Mouse (Mus musculus): ENCODE measurements around the gene Vezt.

Gene Vezt

DNA sequence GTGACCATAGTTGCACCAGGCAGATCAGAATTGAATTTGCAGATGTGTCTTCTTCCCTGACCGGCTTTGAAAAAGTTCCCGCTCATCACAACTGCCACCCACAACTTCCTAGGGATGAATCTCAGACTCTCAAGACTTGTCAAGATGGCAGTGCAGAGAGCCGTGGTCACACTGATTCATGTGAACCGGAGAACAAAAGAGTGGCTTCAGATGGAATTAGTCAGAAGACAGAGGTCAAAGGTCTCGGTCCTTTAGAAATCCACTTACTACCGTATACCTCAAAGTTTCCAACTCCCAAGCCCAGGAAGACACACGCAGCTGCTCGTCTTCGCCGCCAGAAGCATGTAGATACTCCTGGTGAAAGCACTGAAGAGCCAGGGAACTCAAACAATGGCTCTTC, 8.3 kb upstream of the Vezt start:
- in situ Hi-C loops (cut with MboI; ENCODE audit: low pct_unique_long_range_greater_than_20kb in 1 of 2, low sequenced_read_pairs in 2 of 2, unreplicated experiment in 1 of 2), result no loop called here

DNA sequence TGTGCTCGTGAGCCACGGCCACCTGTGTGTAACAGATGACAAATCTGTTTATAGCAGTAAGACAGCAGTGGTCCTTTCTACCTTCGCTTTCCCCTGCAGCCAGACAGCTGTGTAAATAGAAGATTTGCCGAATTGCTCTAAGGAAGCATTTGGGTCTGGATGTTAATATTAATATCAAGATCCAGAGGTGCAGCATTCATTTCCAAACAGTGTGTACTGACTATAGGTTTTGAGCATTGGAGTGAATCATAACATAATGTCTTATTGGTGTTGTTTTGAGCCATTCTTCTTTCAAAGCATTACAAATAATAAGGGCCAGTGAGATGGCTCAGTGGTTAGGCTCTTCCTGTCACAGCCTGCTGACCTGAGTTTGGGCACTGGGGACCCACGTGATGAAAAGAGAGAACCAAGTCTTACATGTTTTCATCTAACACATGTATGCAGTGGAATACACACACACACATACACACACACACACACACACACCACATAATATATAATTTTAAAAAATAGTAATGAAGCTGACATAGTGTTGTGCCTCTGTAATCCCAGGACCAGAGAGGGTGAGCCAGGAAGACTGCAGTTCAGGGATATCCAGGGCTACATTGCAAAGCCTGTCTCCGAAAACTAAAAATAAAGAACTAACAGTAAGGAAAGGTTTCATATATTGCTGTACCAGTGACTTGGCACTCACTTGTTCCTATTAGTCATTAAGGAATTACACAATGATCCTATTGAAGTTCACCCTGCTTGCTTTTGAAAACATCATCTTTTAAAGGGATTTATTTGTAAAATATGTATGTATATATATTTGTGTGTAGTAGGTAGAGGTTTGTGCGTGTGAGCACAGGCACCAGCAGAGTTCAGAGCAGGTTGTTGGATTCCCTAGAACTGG, 3.0 kb upstream of the Vezt start:
- in situ Hi-C loops (cut with MboI; ENCODE audit: low pct_unique_long_range_greater_than_20kb in 1 of 2, low sequenced_read_pairs in 2 of 2, unreplicated experiment in 1 of 2), result no loop called here

DNA sequence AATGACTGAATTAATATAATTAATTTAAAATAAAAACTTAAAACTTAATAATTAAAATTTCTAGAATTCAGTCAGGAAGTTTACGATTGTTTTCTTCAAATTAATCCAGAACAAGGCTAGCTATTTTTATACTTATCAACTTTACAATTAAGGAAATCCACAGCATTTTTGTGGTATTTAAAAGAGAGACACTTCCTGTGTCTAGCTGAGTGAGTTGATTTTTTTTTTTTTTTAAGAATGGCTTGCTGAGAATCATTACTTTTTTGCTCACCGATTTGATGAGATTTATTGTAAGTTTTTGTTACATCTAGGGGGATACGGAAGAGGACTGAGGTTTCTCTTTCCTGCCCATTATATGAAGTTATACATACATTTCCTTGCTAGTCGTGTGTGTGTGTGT, 2.0 kb upstream of the Vezt start:
- in situ Hi-C loops (cut with MboI; ENCODE audit: low pct_unique_long_range_greater_than_20kb in 1 of 2, low sequenced_read_pairs in 2 of 2, unreplicated experiment in 1 of 2), result no loop called here

DNA sequence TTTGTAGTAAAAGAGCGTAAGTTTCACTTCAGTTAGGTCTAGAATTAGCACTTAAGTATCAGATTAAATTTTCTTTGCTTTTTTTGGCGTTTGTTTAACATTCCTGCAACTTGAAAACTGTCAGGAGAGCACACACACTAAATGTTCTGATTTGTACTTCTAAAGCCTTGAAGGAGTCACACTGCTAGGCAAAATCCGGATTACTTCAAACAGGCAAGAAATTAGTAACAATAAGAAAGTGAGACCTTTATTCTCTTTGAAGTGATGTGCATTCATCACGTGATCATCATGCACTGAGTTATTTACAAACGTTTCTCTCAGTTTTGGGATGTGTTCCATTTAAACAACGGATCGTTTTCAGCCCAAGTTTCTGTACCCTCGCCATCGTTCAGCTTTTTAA, 1.6 kb upstream of the Vezt start:
- in situ Hi-C loops (cut with MboI; ENCODE audit: low pct_unique_long_range_greater_than_20kb in 1 of 2, low sequenced_read_pairs in 2 of 2, unreplicated experiment in 1 of 2), result no loop called here

DNA sequence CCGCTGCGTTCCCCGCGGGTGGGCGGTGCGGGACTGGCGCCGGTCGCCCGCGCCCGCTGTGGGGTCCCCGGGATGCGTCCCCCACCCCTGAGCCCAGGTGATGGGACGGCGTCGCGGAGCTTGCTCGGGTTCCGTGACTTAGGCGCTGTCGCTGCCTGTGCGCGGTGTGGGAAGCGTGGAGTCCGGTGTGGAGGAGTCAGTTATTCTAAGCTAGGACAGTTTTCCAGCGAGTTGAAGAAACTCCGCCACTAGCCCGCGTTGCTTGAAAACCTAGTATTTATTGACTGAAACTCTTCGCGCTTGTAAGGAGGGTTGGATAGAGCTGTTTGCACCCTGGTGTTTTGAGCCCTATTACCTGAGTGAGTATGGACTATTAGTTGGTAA, 750 bp upstream of the Vezt start:
- in situ Hi-C loops (cut with MboI; ENCODE audit: low pct_unique_long_range_greater_than_20kb in 1 of 2, low sequenced_read_pairs in 2 of 2, unreplicated experiment in 1 of 2), result no loop called here

DNA sequence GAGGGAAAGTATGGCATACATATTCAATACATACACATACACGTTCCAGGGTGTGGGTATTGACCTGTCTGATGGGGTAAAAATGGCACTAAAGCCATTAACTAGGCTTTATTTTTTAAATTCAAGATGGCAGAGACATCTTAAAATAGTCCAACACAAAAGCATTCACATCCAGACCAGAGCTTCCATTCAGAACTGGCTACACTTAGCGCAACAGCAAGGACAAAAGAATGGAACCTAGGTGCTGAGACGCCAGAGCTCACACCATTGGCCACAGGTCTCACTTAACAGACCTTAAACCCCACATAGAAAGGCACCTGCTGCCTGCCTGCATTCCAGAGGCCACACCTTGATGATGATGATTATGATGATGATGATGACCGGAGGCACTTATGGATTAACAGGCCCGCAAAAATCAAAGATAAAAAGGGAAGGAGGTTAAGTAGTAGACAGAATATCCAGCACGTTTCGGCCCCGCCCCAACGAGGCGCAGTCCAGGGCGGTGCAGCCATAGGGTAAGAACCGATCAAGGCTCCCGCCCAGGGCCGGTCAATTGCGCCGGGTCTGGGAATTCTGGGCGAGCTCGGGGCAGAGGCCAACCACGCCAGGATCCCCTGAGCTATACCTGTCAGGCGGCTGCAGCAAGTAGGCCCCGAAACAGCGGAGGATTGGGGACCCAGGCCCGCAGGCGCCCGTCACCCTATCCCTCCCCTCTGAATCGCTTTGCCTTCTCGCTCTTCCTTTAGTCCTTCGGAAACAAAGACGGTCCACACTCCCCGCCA, 550 bp downstream of the Vezt start:
- in situ Hi-C loops (cut with MboI; ENCODE audit: low pct_unique_long_range_greater_than_20kb in 1 of 2, low sequenced_read_pairs in 2 of 2, unreplicated experiment in 1 of 2), result no loop called here

DNA sequence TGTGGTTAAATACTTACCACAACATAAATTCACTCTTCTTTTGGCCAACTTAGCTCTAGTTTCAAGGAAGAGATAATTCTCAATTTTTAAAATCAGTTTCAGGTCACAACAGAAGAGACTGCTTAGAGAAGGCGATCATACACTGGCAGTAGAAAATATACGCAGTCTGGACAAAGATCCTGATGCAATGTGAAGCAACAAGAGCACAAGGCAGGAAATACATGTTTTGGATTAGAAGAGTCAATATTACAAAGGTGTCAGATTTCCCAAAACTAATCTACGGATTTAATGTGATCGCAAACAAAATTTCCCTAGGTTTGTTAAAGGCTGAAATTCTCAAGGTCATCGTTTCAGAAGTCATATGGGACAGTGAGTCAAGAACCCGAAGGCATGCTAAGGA, 4.5 kb downstream of the Vezt start:
- in situ Hi-C loops (cut with MboI; ENCODE audit: low pct_unique_long_range_greater_than_20kb in 1 of 2, low sequenced_read_pairs in 2 of 2, unreplicated experiment in 1 of 2), result no loop called here

DNA sequence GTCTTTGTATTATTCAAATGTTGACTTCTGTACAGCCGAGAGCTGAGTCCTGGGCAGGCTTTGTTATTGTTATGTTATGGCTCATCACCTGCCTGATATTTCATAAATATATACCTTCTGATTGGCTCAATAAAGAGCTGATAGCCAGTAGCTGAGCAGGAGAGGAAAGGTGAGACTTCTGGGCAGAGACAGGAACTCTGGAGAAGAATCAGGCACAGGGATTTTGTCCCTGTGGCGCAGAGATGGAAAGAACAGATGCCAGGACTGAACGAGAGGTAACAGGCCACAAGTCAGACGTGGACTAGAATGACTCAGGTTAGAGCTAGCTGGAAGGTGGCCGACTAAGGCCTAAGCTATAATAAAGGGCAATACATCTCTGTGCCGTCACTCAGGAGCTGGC, 7.1 kb downstream of the Vezt start:
- in situ Hi-C loops (cut with MboI; ENCODE audit: low pct_unique_long_range_greater_than_20kb in 1 of 2, low sequenced_read_pairs in 2 of 2, unreplicated experiment in 1 of 2), result no loop called here

DNA sequence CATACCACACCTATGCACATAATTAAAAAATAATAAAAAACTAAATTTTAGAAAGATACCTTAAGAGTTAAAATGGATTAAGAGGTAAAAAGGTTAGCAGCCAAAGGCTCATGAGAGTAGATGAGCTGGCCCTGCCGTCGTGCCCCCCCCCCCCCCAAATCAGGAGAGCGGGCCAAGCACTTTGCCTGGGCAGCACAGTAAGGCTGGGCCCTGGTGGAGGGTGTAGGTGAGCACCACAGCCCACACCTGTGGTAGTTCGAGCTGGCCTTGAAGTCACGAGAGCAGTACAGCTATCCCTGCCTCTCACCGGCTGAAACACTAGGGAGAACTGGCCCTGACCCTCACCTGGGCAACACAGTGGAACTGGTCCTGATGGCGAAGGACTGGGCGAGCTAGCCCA, 10.5 kb downstream of the Vezt start:
- in situ Hi-C loops (cut with MboI; ENCODE audit: low pct_unique_long_range_greater_than_20kb in 1 of 2, low sequenced_read_pairs in 2 of 2, unreplicated experiment in 1 of 2), result no loop called here

DNA sequence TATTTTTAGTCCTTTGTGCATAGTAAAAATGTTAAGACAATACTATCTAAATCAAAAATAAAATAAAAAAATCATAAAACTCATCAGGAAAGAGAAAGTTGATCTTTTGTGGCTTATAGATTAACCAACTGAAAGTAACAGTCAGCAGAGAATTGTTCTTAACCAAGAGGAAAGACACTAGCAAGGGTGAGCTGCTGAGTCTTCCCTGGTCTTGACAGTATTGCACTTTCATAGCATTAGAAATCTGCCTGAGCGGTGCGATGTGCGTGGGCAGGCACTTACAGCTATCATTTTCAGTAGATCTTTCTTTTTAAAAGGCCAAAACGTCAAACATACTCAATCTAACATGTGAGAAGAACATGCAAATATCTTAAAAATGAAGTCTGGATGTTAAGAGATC, 14.6 kb downstream of the Vezt start:
- in situ Hi-C loops (cut with MboI; ENCODE audit: low pct_unique_long_range_greater_than_20kb in 1 of 2, low sequenced_read_pairs in 2 of 2, unreplicated experiment in 1 of 2), result no loop called here

DNA sequence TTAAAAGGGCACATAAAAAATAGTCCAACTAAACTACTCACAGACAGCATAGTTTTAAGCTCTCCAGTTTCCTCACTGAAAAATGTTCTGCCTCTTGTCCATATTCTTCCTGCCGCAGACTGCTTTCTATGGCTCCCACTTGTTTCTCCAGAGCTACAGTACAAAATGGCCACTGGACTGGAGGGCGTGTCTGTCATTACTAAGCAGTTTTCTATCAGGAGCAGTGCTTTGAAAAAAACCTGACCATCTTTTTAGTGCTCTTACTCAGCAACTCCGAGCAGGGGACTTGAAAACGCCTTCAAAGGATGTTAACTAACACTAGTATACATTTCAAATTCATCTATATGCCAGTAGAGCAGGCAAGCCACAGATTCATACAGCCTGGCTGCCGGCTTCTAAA, 15.0 kb downstream of the Vezt start:
- in situ Hi-C loops (cut with MboI; ENCODE audit: low pct_unique_long_range_greater_than_20kb in 1 of 2, low sequenced_read_pairs in 2 of 2, unreplicated experiment in 1 of 2), result no loop called here

DNA sequence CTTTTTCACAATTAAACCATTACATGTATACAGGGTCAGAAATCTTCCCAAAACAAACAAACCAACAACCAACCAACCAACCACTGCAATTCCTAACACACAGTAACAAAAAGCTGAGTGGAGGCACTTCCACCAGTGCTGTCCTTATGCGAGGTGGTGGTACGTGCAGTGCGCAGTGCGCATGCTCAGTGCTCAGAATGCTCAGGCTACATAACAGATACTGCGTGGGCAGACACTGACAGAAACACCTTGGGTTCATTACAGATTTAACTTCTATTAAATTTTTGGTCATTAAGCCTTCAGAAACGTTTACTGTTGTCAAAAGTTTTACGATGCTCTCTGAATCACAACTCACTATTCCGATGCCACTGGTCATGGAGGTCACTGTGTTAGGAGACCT, 18.2 kb downstream of the Vezt start:
- in situ Hi-C loops (cut with MboI; ENCODE audit: low pct_unique_long_range_greater_than_20kb in 1 of 2, low sequenced_read_pairs in 2 of 2, unreplicated experiment in 1 of 2), result no loop called here

DNA sequence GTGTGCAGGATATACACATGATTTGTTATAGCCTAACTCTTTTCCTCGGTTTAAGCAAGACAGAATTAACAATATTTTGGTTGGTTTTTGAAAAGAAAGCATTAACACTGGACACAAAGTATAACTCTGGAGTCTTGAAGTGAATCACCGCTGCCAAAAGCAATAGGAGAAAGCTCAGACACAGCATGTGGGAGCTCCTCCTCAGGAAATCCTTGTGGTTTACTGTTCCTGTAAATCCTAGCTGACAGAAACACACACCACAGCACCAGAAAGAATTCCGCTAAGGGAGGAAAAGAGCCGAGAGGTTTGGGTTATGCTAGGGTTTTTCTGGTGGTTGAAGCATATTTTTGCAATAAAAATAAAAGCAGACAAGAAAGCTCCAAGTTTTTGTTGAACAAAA, 21.4 kb downstream of the Vezt start:
- in situ Hi-C loops (cut with MboI; ENCODE audit: low pct_unique_long_range_greater_than_20kb in 1 of 2, low sequenced_read_pairs in 2 of 2, unreplicated experiment in 1 of 2), result no loop called here

DNA sequence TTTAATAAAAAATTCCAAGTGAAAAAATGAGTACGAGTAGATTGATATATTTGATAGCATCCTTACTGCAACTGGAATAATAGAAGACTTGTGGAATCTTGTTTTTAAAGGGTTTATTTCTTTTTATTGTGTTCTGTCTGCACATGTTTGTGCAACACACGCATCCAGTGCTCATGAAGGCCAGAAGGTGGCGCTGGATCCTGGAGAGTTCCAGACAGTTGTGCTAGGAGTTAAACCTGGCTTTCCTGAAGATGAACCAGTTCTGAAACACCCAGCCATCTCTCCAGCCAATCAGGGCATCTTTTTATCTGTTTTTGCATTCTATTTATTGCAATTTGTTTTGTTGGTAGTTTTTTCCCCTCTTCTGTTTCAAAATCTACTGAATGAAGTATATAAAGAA, 22.4 kb downstream of the Vezt start:
- in situ Hi-C loops (cut with MboI; ENCODE audit: low pct_unique_long_range_greater_than_20kb in 1 of 2, low sequenced_read_pairs in 2 of 2, unreplicated experiment in 1 of 2), result no loop called here

DNA sequence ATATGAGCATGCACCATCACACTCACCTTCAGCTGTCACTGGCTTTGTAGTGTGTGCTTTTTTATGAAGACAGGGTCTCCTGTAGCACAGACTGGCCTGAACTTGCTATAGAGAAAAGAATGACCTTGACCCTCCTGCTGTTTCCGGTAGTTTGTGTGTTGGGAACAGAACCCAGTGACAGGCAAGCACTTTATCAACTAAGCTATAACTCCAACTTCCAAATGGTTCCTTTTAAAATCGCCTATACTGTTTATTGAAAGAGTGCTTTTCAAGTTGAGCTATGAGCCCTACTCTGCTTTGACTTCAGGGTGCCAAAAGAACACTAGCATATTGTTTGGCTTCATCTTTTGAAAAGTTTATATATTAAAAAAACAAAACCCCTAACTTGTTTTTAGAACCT, 24.6 kb downstream of the Vezt start:
- in situ Hi-C loops (cut with MboI; ENCODE audit: low pct_unique_long_range_greater_than_20kb in 1 of 2, low sequenced_read_pairs in 2 of 2, unreplicated experiment in 1 of 2), result no loop called here

DNA sequence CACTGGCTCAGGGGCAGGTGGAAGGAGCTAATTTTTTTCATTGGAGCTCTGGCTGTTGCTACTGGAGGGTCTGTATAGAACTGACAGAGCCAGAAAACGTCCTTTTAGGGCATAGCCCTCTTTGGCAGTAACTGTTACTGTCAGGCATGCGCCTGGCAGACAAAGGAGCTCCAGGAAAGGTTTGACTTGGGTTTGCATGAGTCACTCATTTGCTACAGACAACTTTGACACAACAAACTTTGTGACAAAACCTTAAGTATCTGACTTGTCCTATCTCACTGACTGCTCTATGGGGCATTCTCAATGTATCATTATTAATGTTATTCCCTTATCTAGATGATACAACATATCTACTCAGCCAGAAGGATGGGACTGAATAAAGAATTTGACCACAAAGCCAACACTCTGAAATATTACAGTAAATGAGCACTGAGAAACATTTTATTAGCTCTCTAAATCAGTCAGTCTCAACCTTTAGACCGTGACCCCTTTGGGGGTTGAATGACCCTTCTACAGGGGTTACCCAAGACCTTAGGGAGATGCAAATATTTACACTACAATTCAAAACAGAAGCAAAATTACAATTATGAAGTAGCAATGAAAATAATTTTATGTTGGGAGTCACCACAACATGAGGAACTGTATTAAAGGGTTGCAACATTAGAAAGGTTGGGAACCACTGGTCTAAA, 25.5 kb downstream of the Vezt start:
- in situ Hi-C loops (cut with MboI; ENCODE audit: low pct_unique_long_range_greater_than_20kb in 1 of 2, low sequenced_read_pairs in 2 of 2, unreplicated experiment in 1 of 2), result no loop called here

DNA sequence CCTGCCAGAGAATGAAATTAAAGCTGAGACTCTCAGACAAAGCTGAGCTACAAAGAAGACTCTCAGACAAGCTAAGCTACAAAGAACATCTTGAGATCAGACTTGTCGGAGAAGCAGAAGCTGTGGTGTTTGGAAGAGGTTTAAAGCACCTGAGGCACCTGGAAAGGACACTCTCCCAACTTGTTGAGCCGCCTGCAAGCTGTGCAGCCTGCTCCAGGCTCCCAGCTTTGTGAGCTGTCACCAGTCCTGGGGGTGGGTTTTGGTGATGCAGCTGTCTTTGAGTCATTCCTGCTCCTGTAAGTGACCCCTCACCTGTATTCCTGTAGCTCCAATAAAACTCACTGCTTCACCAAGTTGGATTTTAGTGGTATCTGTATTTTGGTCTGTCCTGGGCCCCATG, 27.3 kb downstream of the Vezt start:
- in situ Hi-C loops (cut with MboI; ENCODE audit: low pct_unique_long_range_greater_than_20kb in 1 of 2, low sequenced_read_pairs in 2 of 2, unreplicated experiment in 1 of 2), result no loop called here

DNA sequence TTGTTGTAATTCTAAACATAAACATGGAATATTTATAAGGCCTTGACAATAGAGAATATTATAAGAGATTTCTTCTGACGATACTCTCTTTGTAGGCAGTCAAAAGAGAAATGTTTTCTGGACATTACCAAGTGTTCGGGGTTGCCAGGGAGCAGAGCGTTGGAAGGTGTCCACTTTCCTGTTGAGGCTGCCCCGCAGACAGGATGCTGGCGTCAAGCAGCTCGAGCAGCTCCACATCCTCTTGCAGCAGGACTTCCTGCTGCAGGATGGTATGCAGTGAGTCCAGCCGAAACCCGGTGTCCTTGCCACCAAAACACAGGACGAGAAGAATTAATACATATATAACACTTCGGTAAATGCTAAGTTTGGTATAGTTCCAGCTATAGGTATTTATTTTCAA, 35.4 kb downstream of the Vezt start:
- in situ Hi-C loops (cut with MboI; ENCODE audit: low pct_unique_long_range_greater_than_20kb in 1 of 2, low sequenced_read_pairs in 2 of 2, unreplicated experiment in 1 of 2), result no loop called here

DNA sequence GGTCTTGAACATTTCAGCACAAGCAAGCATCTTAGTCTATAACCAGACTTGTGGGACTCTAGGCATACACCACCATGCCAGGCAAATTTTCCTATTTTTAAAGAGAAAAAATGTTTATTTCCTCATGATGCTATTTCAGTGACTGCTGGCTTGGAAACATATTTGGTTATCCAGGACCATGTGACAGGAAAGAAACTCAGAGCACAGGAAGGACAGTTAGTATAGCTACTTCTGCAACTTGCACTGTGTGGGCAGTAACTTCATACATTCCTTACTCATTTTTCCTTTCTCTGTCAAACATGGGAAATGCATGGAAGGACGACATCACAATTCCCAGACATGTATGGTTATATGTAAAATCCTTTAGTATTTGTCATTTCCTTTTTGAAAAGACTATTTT, 36.3 kb downstream of the Vezt start:
- in situ Hi-C loops (cut with MboI; ENCODE audit: low pct_unique_long_range_greater_than_20kb in 1 of 2, low sequenced_read_pairs in 2 of 2, unreplicated experiment in 1 of 2), result no loop called here
